Mouse (Mus musculus) retina, adult 2 months (tissue): ENCODE data around the gene Slc16a1.
"Not testable (repeated sequence)": the region's sequence is repeated elsewhere in the genome, so short reads cannot be mapped to it uniquely, and the experiment has no call there.

Experiments used
- DNase-seq: peaks from one replicate; pipeline ENCODE4 v3.0.0-alpha.2; 2012; ENCODE audit warnings: low read depth, low spot score

Gene Slc16a1

DNA sequence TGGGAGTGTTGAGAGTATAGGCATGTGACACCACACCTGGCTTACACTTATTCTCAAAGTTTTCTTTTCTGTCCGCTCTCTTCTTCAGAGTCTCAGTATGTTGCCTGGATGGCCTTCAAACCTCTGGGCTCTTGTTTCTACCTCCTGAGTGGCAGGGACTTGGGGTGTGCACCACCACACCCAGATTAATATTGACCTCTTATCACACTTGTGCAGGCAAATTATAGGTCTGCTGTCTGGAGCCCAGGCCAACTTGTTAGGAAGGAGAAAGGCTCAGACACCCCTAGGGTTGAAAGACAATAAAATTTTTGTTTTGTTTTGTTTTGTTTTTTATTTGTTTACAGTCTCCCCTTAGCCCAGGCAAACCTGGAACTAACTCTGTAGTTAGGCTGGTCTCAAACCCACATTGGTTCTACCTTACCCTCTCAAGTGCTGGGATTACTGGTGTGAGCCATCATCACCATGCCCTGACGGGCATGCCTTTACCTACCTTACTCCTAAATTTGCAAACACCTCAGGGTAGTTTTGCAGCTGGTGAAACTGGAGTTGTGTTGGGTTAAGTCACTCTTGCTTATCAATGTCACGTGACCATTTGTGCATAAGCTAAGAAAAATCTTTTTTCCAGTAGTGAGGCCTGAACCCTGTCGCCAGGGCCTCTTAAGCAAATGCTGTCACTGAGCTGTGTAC lies 35.3 kb downstream of the Slc16a1 start:
- DNase-seq, result no peak

DNA sequence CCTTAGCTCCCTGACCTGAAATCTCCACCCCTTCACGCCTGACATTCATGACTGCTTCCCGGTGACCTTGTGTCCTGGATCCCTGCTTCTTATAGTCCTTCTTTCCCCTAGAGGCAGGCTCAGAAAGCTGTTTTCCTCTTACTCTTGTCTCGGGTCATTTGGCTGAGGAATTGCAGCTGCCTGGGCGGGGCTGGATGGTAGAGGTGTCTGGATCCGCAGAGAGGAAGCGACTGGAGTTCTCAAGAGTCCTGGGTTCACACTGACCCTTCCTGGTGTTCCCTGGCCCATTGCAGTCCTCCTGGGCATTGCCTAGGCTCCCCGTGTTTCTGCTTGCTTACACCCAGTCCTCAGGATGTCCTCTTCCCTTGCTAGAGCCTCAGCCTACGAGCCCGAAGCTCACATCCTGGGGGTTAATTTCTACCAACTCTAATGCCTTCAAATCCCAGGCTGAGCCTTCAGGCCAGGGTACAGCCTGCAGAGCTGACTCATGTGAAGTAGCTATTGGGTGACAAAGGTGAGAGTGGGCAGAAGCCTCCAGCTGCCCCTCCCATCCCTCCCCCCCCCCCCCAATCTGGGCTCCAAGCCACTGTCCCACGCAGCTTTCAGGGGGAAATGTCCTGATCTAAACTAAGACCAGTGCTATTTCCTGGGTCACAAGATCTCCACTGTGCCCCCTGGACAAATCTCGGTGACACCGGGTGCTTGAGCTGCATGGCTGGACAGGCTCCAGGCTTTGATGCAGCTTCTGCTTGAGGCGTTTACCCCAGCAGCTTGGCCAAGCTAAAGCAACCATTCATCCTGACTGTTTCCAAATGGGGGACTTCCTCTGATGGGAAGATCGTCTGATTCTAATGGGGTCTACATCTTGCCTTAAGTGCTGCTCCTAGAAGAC lies 36.1 kb downstream of the Slc16a1 start:
- DNase-seq, result peak; percentile 71

DNA sequence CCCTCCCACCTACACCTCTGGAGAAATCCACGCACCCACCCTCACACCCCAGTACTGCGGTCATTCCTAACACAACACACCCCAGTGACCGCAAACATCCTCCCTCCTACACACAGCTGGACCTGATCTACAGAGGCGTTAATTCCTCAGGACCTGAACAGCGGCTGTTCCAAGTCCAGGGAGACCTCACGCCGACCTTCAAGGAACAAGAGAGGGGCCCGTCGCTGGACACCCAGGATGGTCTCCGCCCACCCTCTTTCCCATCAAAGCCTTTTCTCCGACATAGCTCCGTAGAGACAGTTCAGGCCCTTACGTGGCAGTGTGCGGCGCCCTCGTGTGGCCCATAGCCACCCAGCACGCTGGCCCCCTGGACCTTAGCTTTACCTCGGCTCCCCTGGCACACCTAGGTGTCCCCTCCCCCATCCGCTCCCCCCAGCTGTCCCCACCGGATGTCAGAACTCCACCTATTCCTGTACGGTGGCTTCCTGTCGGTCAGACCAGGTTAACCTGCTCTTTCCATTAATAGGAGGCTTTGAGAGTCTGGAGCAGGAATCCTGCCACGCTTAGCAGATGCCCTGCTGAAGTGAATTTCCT lies 36.9 kb downstream of the Slc16a1 start:
- peak; percentile 54 for DNase-seq

GRCm38 (mm10) chr3:104677781-104678180 lies 39.3 kb downstream of the Slc16a1 start:
- no peak for DNase-seq

GRCm38 (mm10) chr3:104678826-104679225 lies 40.4 kb downstream of the Slc16a1 start:
- DNase-seq, result no peak

GRCm38 (mm10) chr3:104682671-104683504 lies 44.4 kb downstream of the Slc16a1 start:
- DNase-seq, result no peak

GRCm38 (mm10) chr3:104700751-104701335 lies 62.4 kb downstream of the Slc16a1 start:
- DNase-seq, result peak; percentile 59

- no peak for DNase-seq
These were observed 63.3 kb downstream of the Slc16a1 start for GRCm38 (mm10) chr3:104701761-104702160.

GRCm38 (mm10) chr3:104703941-104704340 lies 65.5 kb downstream of the Slc16a1 start:
- no peak for DNase-seq

- DNase-seq, result no peak
These were observed 68.0 kb downstream of the Slc16a1 start for GRCm38 (mm10) chr3:104706446-104706845.

DNA sequence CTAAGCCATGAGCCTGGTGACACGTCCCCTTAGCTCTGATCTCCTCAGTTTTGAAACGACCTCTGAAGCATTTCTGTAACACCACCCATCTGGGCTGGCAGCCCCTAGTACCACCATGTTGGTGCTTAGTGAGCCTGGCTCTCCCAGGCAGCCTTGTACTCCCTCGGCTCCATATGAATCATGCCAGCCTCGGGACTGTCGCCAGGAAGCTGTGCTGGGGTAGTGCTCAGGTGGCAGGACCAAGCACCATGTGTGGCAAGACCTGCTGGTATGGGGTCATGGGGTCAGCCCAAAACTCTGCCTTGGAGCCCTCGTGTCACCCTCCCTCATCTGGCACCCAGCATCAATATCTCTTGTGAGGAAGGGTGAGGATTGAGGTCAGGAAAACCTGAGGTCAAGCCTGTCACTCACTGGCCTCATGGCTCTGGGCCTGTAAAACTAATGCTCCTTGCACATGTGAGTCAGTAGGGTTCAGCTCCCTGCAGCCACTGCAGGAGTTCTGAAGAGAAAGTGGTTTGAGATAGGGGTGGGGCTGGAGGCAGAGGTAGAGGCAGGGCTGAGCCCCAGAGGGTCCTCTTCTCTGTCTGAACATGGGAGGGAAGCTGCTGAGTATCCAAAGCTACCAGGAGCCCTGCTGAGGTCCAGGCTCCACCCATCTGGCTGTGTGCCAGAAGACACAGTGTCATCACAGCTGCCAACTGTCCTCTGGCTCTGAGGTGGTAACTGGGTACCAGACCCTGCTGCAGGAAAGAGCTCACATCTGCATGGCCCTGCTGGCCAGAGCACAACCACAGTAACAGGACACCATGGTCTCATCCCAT lies 68.7 kb downstream of the Slc16a1 start:
- not testable (repeated sequence) for DNase-seq

GRCm38 (mm10) chr3:104707772-104708144 lies 69.3 kb downstream of the Slc16a1 start:
- DNase-seq, result not testable (repeated sequence)
